Mouse (Mus musculus) right cerebral cortex, adult 2 months (tissue): Measurements from ENCODE around the gene Olfr1178.

Experiments
- DNase-seq, 2 experiments: peaks; one replicate each; pipeline ENCODE4 v3.0.0; 2021 to 2022; ENCODE audit warnings: low spot score in 2 of 2

Gene Olfr1178

DNA sequence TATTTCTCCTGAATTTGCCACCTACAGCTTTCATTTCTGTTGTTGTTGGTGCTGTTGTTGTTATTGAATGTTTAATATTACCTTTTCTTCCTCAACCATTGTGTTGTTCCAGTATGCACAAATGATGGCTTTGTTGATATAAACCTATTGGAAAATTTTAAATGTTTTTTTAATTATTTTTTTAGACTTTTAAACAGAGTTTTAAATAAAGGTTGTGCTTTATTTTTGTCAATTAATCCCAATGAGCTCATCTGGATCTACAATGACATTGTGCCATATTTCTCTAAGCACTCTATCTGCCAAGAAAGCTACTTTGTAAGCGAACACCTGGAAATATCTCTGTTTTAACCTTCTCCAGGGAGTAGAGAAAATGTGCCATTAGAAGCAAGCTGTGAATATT lies at the start of gene Olfr1178:
Gene Olfr1178 (plus strand): TSS at position 301 of the 400 bp plus-strand sequence.
- DNase-seq: no peak

DNA sequence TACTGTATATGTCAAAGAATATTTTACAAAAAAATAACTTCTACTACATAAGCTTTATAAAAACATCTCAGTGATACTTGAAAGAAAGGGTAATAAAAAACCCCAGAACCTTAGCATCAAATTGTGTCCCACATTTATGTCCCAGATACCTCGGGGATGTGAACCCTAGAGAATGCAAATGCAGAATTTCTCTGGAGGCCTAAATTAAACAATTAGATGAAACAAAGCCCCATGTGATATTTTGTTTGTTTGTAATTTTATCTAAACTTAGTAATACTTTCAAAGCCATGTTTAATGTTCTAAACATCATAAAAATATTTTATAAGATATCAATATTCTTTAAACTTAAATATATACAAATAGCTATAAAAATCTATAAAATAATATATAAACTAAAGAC lies 40.5 kb upstream of the Olfr1178 start, which contains the start of gene Olfr1177-ps:
Gene Olfr1177-ps (minus strand): TSS at position 101 of the 400 bp plus-strand sequence.
- no peak for DNase-seq

DNA sequence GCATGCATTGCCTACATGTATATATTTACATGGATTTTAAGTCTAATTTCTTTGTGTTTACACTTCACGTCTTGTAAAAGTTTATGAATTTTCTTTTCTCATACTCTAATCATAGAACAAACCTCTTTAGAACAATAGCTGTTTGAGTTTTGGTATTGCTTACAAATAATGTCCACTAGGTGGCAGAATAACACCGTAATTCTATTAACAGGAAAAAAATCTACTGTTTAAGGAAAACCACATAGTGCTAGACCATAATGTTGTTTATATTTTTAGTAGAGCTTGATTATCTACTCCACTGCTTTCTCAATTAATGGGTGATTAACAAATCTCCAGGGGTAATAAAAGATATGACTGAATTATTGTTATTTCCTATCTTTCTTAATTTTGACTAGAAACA lies 30.6 kb upstream of the Olfr1178 start:
- DNase-seq: no peak

DNA sequence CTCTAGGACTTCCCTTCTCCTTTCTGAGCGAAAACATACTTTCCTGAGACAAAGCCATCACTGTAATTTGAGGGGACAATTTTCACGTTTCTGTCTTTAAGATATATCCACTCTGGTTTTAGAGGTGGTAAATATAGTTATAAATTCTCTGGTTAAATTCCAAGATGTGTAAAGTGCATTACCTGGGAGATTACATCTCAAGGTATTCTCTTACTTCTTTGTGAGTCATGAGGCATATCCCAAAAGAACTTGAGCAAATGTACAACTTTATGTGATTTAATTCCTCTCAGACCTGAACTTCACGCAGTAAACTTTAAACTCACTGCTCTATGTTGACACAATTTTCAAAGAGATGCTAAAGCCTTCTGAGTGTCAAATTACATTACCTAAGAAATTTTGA lies 19.5 kb downstream of the Olfr1178 start, which contains the start of gene Olfr1179:
Gene Olfr1179 (minus strand): TSS at position 101 of the 400 bp plus-strand sequence.
- no peak for DNase-seq

DNA sequence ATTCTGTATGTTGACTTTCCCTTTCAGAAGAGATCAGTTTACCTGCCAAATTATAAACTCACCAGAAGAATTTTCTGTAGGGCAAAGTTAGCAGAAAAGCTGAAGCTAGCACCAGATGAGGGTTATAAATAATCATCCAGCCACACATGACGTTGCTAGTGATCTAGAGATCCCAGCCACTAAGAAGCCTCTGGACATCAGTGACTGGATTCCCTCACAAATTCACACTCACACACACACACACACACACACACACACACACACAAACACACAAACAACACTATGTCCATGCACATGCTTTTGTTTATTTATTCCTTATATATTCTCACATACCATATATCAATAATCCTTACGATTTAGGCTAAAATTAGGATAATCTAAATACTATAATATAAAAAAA lies 32.2 kb downstream of the Olfr1178 start, which contains the start of gene Olfr1180:
Gene Olfr1180 (minus strand): TSS at position 101 of the 400 bp plus-strand sequence.
- no peak for DNase-seq

DNA sequence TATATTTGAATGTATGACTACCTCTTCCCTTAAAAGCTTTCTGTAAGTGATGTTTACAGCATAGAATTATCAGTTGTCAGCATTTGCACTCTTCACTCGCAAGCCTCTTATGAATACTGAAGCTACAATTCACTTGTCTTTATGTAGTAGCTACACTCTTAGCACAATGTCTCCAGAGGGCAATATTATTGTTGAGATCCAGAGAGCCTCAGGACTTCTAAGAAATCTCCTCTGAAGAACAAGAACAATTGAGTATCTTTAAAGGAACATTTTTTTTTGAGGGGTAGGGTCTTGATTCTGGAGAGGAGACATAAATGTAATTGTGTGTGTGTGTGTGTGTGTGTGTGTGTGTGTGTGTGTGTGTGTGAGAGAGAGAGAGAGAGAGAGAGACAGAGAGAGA lies 39.2 kb downstream of the Olfr1178 start, which contains the start of gene Olfr1181:
Gene Olfr1181 (minus strand): TSS at position 101 of the 400 bp plus-strand sequence.
- no peak for DNase-seq

DNA sequence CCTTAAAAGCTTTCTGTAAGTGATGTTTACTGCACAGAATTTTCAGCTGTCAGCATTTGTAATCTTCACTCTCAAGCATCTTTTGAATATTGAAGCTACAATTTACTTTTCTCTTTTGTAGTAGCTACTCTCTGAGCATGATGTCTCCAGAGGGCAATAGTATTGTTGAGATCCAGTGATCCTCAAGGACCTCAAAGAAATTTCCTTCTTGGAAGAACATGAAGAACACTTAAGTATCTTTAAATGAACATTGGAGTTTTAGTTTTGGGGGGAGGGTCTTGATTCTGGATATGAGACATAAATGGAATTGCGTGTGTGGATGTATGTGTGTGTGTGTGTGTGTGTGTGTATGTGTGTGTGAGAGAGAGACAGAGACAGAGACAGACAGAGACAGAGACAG lies 62.2 kb downstream of the Olfr1178 start, which contains the start of gene Gm13757:
Gene Gm13757 (minus strand): TSS at position 101 of the 400 bp plus-strand sequence.
- DNase-seq: no peak
